Mouse (Mus musculus) spleen, adult 18-20 months (tissue): ENCODE results near the gene Itpka.

Experiments
- DNase-seq, 2 experiments: peaks; one replicate each; pipeline ENCODE4 v3.0.0; 2022; ENCODE audit warnings: mixed read lengths in 2 of 2

Gene Itpka

DNA sequence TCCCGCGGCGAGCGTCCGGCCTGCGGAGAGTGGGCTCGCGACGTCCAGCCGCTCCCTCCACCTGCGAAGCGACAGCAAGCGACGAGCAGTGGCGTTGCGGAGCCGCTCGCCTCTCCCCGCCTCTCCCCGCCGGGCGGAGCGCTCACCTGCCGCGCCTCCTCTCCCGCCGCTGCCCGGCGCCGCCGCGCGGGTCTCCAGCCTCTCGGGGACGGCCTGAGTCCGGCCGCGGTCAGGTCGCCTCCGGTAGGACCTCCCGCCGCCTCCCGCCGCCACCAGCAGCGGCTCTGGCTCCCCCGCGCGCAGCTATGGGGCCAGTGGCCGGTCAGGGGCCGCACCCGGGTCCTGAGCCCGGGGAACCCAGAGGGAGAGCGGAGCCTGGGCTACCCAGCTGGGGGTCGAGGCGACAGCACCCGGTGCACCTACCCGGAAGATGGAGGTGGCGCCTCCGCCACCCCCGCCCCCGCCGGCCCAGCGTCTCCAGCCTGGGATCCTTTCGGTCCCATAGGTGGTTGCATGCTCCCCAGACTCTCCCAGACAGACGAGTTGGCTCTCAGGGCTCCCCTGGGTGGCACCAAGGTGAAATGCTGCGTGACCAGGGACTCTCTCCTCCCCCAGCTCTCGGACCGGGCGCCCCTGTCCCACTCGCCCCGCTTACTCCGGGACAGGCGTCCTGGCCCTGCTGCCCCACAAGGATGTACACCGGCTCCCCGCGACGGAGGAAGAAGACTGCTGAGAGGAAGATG lies 16.1 kb downstream of the Itpka start:
- peak; percentile 34 to 53 for DNase-seq

DNA sequence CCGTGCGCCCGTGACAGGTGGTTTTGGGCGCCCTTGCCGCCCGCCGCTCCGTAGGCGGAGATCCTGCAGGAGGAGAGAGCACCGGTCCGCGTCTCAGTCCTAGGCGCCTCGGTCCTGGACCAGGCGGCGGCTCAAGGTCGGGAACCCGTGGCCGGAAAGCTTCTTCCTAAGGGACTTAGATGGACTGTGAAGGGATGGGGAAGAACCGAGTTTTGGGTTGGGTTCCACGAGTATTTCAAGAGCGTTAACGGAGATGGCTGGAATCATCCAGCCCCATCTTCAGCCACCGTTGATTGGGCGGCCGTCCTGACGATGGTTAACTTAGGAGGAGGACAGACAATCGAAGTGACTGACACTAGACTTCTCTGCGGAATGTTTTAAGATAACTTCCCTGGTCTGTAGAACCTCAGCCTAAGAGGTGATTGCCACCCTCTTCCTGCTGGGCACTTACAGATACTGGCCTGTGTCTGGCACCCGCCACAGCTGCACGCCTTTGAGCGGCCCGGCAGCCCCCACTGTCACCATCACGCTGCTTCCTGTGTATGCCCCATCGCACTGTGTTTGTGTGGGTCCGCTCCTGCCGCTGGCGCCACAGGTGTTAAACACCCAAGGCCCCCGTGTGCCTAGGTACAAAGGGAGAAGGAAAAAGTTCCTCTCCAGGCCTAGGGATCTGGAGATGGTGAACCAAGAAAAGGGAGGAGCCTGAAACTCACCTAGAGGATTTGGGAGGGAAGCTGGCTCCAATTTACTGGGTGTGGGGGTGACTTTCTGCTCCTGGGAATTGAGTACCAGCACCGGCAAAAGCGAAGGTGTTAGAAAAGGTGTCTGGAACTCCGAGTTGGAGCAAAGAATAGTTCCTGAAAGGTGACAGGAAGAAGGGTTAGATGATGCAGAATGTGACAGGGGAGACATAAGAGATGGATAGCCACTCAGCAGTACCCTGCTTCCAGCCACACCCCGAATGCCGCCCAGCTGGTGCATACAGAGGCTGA lies 17.0 kb downstream of the Itpka start:
- peak; percentile 54 to 58 for DNase-seq

DNA sequence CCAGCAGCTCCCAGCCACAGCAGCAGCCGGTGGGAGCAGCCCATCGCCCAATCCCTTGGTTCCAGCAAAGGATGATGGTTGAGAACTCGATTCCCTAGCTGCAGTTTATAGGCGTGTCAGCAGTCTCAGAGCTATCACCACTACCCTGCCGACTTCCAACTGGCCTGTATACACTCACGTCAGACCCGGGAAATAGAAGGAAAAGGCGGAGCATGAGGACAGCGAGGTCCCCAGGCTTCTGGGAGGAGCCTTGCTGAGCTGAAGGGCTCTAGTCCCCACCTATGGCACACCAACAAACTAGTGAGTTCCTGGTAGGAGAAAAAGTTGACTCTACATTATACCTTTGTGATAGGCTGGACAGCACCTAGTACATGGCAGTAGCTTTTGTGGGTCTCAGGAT lies 18.1 kb downstream of the Itpka start, which contains the start of gene Ltk:
Ltk (minus strand) TSS at position 181 of the 400 bp plus-strand sequence.
- DNase-seq = no peak

DNA sequence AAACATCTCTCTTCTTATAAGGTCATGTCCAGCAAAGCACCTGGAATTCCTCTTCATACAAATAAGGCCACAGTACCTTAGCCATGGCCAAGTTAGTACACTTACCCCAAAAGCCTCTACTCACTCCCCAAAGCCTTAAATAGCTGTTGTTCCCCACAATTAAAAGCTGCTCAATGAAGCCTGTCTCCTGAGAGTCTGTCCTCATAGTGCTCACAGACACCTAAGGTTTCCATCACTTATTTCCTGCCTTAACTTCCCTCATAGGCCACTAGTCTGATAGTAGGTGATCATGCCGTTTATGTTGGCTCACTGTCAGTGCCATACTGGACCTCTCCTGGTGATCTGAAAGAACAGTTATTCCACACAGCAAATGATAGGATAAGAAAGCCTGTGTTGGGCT lies 20.1 kb downstream of the Itpka start:
- DNase-seq = no peak

DNA sequence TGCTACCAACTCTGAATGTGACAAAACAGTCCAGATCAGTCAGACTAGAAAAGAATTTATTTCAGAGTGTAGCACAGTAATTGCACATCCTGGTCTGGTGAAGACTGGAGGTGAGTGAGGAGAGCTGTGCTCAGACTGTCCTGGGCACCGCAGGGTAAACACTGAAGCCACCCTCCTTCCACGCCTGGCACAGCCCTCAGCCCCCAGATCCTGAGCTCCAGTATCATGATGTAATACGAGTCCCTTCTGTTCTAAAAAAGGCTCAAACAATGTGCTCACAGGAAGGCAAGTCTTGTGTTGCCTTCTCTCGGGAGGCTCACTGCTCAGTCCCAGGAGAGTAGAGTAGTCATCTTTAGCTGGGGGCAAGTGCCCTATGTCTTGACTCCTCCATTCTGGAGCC lies 21.8 kb downstream of the Itpka start:
- DNase-seq = no peak

DNA sequence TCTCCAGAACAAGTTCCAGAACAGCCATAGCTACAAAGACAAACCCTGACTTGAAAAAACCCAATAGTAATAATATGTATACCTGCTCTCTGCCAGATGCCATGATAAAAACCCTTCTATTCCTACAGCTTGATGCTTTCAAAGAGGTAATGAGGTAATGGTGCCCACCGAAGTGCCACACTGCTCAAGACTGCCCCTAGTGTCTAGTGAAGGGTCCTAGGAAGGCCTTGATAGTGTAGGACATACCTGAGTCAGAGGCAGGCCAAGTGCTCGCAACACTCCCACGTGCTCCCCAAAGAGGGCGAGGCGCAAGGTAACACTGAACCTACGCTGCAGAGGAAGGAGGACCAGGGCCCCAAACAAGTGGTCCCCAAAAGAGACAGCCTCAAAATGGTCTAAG lies 25.1 kb downstream of the Itpka start:
- DNase-seq = no peak

DNA sequence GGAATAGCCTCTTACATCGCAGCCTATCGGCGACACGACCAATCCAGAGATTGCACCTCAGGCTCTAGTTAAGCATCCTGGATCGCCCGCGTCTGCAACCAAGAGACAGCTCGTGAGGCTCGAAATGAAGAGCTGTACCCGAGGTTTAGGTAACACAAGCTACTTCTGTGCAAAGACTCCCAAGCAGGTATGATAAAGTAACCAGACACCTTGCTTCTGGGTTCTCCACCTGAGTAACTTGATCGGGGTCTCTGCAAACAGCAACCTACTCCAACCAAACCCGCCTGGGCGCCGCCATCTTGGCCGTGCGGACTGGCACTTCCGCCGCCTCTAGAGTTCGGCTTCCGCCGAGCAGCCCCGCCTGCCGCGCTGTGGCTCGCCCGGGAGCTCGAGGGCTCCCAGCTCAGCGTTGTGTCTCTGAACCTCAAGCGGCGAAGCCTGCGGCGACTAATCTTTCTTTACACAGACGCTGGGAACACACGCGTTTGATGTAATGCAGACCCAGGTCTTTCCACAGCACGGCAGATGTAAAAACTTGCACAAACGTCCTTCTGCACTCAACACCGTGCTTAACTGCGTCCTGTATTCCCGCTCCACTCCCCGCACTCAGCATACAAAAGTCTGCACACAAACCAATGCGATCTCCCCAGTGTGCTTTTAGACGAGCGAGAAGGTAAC lies 45.2 kb downstream of the Itpka start, which contains the start of gene Rpap1:
Rpap1 (minus strand) TSS at position 332 of the 678 bp plus-strand sequence.
- DNase-seq = peak; percentile 64 to 81

DNA sequence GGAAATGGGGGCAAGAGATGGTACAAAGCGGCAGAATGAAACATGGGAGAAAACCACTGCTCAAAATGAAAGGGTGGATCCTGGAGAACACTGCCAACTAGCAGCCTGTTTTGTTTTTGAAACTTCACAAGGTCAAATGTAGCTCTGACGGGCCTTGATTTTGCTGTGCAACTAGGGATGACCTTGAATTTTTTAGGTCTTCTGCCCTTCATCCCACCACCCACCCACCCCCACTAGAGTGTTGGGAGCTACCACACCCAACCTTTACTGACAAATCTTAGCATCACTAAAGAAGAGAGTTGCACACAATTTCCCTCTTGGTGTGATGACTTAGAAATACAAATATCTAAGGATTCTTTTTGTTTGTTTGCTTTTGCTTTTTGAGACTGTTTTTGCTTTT lies 47.9 kb downstream of the Itpka start:
- DNase-seq = no peak

DNA sequence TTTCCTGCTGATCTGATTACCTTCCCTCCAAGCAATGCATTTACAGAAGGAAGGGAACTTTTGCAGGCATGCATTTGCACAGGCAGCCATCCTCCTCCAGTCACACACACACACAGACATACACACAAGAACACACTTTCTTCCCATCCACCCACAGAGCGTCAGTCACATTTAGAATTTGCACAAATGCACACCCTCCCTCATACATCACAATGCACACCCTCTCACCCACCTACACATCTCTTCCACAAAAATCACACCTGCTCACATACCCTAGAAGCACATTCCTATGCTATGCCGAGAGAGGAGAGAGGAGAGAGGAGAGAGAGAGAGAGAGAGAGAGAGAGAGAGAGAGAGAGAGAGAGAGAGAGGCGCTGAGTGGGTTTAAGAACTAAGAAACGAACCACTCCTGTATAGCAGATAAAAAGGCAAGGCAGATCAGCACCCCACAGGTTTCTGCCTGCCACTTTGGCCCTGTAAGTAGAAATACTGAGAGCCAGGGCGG lies 55.2 kb downstream of the Itpka start, which contains the start of gene Tyro3:
Tyro3 (plus strand) TSS at position 455 of the 505 bp plus-strand sequence.
- no peak for DNase-seq

DNA sequence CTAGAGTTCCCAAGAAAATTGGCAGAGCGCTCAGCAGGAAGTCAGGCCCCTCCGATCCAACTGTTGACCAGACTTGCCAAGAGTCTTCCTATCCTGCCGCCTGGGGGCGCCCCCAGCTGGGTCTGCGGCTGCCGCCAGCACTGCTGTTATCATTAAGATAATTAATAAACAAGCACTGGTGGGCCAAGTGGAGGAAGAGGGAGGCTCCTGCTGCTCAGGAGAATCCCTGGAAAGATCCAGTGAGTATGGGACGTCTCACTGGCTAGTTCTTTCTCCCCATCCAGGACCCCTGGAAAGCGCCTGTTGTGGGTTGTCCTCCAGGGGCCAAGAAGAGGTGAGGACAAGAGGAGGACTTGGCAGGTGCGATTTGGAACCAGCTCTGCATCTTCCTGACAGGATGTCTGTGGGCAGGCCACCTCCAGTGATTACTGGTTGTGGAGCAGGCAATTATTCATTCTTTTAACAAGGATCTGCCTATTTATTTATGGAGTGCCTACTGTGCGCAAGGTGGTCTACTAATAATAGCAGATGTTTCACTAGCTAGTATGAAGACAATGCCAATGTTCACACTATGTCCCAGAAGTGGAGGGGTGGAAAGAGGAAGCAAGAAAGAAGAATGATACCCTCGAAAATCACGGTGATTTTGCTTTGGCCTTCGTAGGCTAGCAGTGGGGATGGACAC lies 56.2 kb downstream of the Itpka start:
- DNase-seq = peak in 1 of 2 experiments; percentile 49

DNA sequence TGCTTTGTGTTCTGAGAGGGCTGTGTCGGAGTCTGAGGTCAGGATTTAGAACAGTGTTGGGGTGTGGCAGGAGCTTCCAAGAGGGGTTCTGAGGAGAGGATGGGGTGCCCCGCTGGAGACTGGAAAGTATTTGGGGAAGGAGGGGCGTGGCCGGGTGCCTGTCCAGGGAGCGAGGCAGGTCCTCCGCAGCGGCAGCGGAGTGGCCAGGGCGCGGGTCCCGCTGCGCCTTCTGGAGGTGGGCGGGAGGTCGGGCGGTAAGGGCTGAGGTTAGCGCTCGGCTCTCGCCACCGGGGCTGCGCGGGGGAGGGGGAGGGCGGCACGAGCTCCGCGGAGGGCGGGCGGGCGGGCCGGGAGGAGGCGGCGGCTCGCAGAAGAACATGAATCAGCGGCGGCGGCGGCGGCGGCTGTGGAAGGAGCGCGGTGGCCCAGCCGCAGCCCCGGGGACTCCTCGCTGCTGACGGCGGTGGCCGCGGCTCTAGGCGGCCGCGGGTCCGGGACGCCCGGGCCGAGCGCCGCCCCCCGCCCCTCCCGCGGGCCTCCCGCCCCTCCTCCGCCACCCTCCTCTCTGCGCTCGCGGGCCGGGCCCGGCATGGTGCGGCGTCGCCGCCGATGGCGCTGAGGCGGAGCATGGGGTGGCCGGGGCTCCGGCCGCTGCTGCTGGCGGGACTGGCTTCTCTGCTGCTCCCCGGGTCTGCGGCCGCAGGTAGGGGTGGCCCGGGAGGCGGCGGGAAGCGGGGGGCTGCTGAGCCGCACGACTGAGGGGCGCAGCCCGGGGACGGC lies 57.2 kb downstream of the Itpka start:
- peak in 1 of 2 experiments; percentile 41 for DNase-seq

DNA sequence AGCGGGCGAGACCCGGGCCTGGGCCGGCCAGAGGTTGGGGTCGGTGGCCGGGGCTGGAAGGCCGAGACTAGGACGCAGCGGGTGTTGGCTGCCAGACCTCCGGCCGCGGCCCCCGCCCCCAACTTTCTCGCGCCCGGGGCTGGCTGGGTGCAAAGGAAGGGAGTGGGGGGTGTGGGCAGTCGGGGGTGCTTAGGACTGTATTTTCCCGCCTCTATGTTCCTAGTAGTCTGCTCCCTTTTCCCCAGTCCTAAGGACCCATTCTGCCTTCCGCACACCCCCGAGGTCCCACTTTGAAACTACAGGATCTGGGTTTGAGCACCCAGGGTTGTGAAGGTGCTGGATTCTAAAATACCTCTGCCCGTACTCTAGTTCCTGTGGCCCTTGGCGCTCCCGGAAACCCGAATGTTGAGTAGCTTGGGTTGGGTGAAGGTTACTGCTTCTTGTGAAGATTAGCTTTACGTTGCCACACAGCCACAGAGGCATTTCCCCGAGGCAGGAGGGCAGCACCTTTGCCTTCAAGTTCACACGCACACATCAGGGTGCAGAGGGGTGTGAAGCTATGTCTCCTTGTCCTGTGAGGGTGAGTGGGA lies 57.9 kb downstream of the Itpka start:
- DNase-seq = peak in 1 of 2 experiments; percentile 19
